Mouse (Mus musculus) neural tube, embryonic 13.5 days (tissue): Measurements from ENCODE around the gene Arhgap18. TPM values are rescaled to one million over a fixed set of nuclear protein-coding genes. Genes with fewer than 3 reads are reported as not detected.
A peak's percentile ranks its signal among the peaks of the same experiment; 100 is the strongest.

Experiments
- ATAC-seq: fragments of 200-750 bp; cut with Nextera tagmentation; 2 replicates; pipeline ENCODE4 v1.8.0; 2017; ENCODE audit warnings: low read depth, mild to moderate bottlenecking, moderate TSS enrichment, moderate library complexity
- H3K27ac ChIP-seq: fragments of 300-500 bp; sonication (generic); replicated peaks from 2 replicates; pipeline ENCODE4 v1.5.1; 2015; ENCODE audit warnings: moderate library complexity, mild to moderate bottlenecking, inconsistent platforms
- H3K27me3 ChIP-seq: fragments of 300-500 bp; sonication (generic); 2 replicates; pipeline ENCODE4 v1.6.1; 2015; ENCODE audit warnings: mild to moderate bottlenecking, inconsistent platforms
- H3K36me3 ChIP-seq: fragments of 300-500 bp; sonication (generic); 2 replicates; pipeline ENCODE4 v1.6.1; 2015; ENCODE audit warnings: mild to moderate bottlenecking, inconsistent platforms
- H3K4me1 ChIP-seq: fragments of 300-500 bp; sonication (generic); replicated peaks from 2 replicates; pipeline ENCODE4 v1.6.1; 2015; ENCODE audit warnings: inconsistent platforms
- H3K4me2 ChIP-seq: fragments of 300-500 bp; sonication (generic); 2 replicates; pipeline ENCODE4 v1.6.1; 2015; ENCODE audit warnings: inconsistent platforms, mild to moderate bottlenecking, moderate library complexity
- H3K4me3 ChIP-seq: fragments of 300-500 bp; sonication (generic); 2 replicates; pipeline ENCODE4 v1.5.1; 2015; ENCODE audit warnings: mild to moderate bottlenecking, inconsistent platforms
- H3K9ac ChIP-seq: fragments of 300-500 bp; sonication (generic); 2 replicates; pipeline ENCODE4 v1.6.1; 2015; ENCODE audit warnings: moderate library complexity, mild to moderate bottlenecking, inconsistent platforms
- H3K9me3 ChIP-seq: fragments of 300-500 bp; sonication (generic); 2 replicates; pipeline ENCODE4 v1.6.1; 2016; ENCODE audit warnings: inconsistent platforms
- WGBS: fragments of 180-500 bp; shearing (Covaris S2); methylation state at CpG from one replicate; pipeline ENCODE4 v1.1.7; 2015; 5-methylcytosine and 5-hydroxymethylcytosine counted together
- polyA plus RNA-seq: library from polyadenylated mRNA; unstranded; fragments of >200 nt; fragmentation: Nextera tagmentation; extraction: Ambion mirVana; gene quantifications from 2 replicates; pipeline ENCODE4 v1.2.1, GENCODE M21; 2015

Arhgap18 gene
- polyA plus RNA-seq, 1 experiment from 2014 or later, result 13.9 TPM

GRCm38 (mm10) chr10:26793013-26793412 lies 39.8 kb downstream of the Arhgap18 start:
- 90% methylated on average over 8 of the region's 8 CpGs for WGBS
- ATAC-seq, result no peak
- Histone ChIP-seq H3K36me3 (no peaks in the 10 kb centered on the region), H3K4me3 (no peak overlapping the region), H3K27me3 (no peaks in the 10 kb centered on the region), H3K4me1 (no peaks in the 10 kb centered on the region), H3K9me3 (no peaks in the 10 kb centered on the region), H3K4me2 (no peak overlapping the region), H3K9ac (no peak overlapping the region), H3K27ac (no peak overlapping the region)

DNA sequence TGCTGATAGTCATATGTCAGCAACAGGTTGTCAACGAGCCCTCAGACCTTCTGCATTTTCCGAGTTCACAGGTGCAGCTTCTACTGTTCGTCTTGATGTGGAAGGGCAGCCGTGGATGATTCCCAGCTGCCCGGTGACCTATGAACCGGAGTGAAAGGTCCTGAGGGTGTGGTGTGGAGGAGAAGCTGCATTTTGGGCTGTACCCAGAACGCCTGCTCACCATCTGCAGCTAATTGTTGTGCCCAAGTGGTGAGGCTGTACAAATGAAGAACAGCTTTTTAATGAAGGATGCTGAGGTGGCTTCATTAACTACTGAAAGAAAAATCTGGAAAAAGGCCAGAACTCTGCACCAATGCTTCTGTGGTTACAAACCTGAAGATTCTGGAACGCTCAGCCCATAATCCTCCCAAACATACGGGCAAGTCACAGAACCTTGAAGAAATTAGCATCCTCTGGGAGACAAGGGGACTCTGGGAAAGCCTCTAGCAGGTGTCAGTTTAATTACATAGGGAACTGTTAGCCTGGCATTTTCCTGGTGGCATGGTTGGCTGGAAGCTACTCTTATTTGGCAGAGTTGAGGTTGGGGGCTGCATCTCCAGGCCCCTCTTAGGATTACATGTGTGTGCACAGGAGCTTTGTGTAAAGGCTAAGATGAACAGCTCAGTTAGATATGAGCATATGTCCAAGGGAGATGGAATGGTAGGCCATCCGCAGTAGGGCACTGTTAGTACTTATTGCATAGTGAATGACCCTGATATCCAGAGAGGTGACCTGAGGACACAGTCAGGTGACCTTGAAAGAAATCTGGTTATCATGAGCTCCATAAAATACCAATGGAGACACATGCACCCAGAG lies 43.4 kb downstream of the Arhgap18 start:
- Histone ChIP-seq H3K4me3 (no peak overlapping the region), H3K36me3 (no peaks in the 10 kb centered on the region), H3K4me2 (no peak overlapping the region), H3K27me3 (no peaks in the 10 kb centered on the region), H3K27ac (no peak overlapping the region), H3K4me1 (no peaks in the 10 kb centered on the region; the same call in 1 of the 2 replicates), H3K9ac (no peak overlapping the region), H3K9me3 (no peaks in the 10 kb centered on the region)
- WGBS, result 89% methylated on average over 10 of the region's 10 CpGs
- ATAC-seq, result no peak

DNA sequence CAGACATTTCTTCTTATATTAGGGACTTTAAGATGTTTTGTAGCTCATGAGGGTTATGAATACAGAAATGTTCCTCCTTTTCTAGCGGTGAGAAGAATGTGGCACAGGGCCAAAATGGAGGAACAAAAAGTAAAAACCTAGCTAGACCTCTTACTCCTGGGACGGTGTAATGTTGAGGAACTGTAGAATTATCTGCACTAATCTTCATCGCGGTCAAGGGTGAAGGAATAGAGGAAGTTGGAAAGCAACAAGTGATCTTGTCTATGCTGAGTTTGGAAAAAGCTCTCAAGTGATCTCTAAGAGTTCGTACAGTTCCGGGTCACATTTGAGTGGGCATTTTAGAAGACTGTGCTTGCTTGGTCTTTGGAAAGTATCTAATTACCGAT lies 44.1 kb downstream of the Arhgap18 start:
- H3K9me3 ChIP-seq, result no peaks in the 10 kb centered on the region
- H3K4me2 ChIP-seq, result no peak overlapping the region
- no peaks in the 10 kb centered on the region; the same call in 1 of the 2 replicates for H3K4me1 ChIP-seq
- H3K27me3 ChIP-seq, result no peaks in the 10 kb centered on the region
- WGBS, result 89% methylated on average over 7 of the region's 7 CpGs
- no peak overlapping the region for H3K9ac ChIP-seq
- H3K36me3 ChIP-seq, result no peaks in the 10 kb centered on the region
- no peak for ATAC-seq
- H3K27ac ChIP-seq, result no peak overlapping the region
- H3K4me3 ChIP-seq, result no peak overlapping the region

- no peak overlapping the region for H3K4me3 ChIP-seq
- H3K27me3 ChIP-seq, result no peaks in the 10 kb centered on the region
- H3K4me1 ChIP-seq, result no peaks in the 10 kb centered on the region; the same call in 1 of the 2 replicates
- 82% methylated on average over 10 of the region's 10 CpGs for WGBS
- no peaks in the 10 kb centered on the region for H3K36me3 ChIP-seq
- no peak overlapping the region for H3K9ac ChIP-seq
- ATAC-seq, result no peak
- no peaks in the 10 kb centered on the region for H3K9me3 ChIP-seq
- no peak overlapping the region for H3K27ac ChIP-seq
- no peak overlapping the region for H3K4me2 ChIP-seq
These were observed 45.7 kb downstream of the Arhgap18 start for GRCm38 (mm10) chr10:26798752-26799411.

DNA sequence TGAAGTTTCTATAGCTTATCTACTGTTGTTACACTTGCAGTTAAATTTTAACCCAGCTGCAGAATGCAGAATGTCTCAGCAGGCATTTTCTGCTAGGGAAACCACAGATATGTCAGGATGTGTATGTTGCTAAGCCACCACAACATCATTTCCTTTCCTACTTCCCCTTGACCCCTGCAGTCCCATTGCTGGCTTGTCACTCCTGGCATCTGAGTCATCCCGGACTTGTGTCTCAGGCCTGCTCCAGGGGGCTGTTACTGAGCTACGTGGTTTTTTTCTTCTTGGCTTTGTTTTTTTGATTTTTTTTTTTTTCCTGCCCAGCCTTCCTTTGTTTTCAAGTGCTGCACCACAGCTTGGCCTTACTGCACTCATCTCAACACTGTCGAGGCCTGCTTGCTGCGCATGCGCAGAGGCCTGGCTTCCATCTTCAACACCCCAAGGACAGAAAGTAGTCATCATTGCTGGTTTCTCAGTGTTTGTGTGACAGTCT lies 46.4 kb downstream of the Arhgap18 start:
- ATAC-seq, result no peak
- Histone ChIP-seq H3K9ac (no peak overlapping the region), H3K9me3 (no peaks in the 10 kb centered on the region), H3K36me3 (no peaks in the 10 kb centered on the region), H3K4me3 (no peak overlapping the region), H3K4me2 (no peak overlapping the region), H3K4me1 (no peaks in the 10 kb centered on the region; the same call in 1 of the 2 replicates), H3K27me3 (no peaks in the 10 kb centered on the region), H3K27ac (peak overlapping the region; percentile 23; the same call in 1 of the 2 replicates)
- 61% methylated on average over 5 of the region's 5 CpGs for WGBS

DNA sequence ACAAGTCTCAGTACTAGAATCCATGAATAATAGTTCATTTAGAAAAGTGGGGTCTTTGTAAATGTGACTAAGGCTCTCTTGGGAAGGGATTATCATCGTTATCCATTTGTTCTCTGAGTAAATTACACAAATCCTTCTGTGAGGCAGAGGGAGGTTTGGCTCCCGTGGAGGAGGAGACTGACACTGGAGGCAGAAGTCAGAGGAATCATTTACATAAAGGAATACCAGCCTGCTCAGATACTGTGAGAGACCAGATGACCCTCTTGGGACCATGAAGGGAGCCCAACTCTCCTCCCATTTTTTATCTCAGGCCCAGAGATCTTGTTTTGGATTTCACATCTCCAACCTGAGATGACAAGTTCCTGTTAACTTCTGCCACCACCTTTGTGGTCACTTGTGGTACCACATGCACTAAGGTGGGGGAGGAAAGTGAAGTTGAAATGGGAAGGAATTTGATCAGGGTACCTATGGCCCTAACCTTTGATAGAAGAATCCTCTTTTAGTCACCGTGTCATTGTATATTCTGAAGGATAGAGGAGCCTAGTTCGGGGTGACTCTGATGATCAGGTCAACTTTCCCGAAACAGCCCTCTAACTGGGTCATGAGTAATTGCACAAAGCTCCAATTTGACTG lies 51.2 kb downstream of the Arhgap18 start:
- no peaks in the 10 kb centered on the region; the same call in 1 of the 2 replicates for H3K4me1 ChIP-seq
- WGBS, result 59% methylated on average over 5 of the region's 5 CpGs
- H3K27ac ChIP-seq, result no peak overlapping the region
- H3K9me3 ChIP-seq, result no peaks in the 10 kb centered on the region
- H3K36me3 ChIP-seq, result no peaks in the 10 kb centered on the region
- ATAC-seq, result no peak
- H3K9ac ChIP-seq, result no peak overlapping the region
- no peak overlapping the region for H3K4me3 ChIP-seq
- H3K27me3 ChIP-seq, result no peaks in the 10 kb centered on the region
- H3K4me2 ChIP-seq, result no peak overlapping the region

GRCm38 (mm10) chr10:26805007-26805406 lies 51.8 kb downstream of the Arhgap18 start:
- Histone ChIP-seq H3K36me3 (no peaks in the 10 kb centered on the region), H3K27me3 (no peaks in the 10 kb centered on the region), H3K4me2 (no peak overlapping the region), H3K4me1 (no peaks in the 10 kb centered on the region), H3K9me3 (no peaks in the 10 kb centered on the region), H3K27ac (no peak overlapping the region), H3K4me3 (no peak overlapping the region), H3K9ac (no peak overlapping the region)
- no peak for ATAC-seq
- 60% methylated on average over 1 of the region's 1 CpGs for WGBS

DNA sequence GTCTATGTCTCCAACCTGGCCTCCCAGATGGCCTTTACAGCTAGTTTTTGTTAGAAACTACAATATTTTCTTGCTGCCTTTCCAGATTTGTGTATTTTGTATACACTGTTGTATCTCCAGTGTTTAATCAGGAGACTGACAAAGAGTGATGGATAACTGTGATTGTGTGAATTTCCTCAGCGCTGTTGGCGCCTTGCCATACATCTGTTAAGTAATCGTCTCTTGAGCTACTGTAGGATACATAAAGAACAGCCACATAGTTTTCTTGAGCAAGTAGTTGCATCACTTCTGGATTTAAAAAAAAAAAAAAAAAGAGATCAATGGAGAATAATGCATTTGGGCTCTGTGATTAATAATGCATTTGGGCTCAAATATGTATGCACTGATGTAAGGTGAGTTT lies 52.9 kb downstream of the Arhgap18 start:
- 63% methylated on average over 3 of the region's 3 CpGs for WGBS
- no peaks in the 10 kb centered on the region for H3K36me3 ChIP-seq
- H3K9ac ChIP-seq, result no peak overlapping the region
- no peak overlapping the region for H3K4me2 ChIP-seq
- no peaks in the 10 kb centered on the region for H3K27me3 ChIP-seq
- H3K27ac ChIP-seq, result no peak overlapping the region
- H3K4me3 ChIP-seq, result no peak overlapping the region
- no peak for ATAC-seq
- no peaks in the 10 kb centered on the region for H3K4me1 ChIP-seq
- no peaks in the 10 kb centered on the region for H3K9me3 ChIP-seq

DNA sequence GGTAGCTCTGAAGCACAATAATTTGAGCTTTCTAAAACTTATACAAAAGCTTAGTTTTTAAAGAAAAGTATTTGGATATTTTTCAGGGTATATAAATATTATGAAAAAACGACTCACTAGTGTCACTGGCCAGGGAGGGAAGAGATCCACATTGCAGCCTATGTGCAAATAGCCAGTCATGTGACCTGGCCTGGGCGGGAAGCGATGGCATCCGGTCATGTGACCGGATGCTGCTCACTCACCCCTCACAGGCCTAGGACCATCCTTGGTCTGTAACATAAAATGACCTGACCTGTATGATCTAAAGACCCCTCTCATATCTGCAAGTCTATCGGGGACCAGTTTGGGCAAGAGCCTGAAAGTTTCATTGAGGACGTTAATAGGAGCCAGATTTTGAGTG lies 56.8 kb downstream of the Arhgap18 start:
- WGBS, result 91% methylated on average over 7 of the region's 7 CpGs
- Histone ChIP-seq H3K36me3 (no peaks in the 10 kb centered on the region), H3K27ac (no peak overlapping the region), H3K4me2 (no peak overlapping the region), H3K9me3 (no peaks in the 10 kb centered on the region), H3K9ac (no peak overlapping the region), H3K27me3 (no peaks in the 10 kb centered on the region), H3K4me3 (no peak overlapping the region), H3K4me1 (no peaks in the 10 kb centered on the region)
- no peak for ATAC-seq

DNA sequence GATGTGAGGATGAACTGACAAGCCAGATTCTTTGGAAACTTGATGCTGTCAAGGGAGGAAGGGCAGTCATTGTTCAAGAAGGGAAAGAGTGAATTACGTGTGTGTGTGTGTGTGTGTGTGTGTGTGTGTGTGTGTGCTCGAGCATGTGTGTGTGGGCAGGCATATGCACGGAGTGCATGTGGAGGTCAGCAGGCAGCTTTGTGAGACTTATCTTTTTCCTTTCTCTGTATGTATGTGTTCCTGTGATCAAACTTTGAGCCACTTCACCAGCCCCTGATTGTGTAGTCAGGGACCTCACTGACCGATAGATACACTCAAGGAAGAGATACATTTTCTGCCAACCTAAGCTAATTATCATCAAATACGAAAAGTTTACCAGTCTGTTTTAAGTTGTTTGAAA lies 57.6 kb downstream of the Arhgap18 start:
- no peak for ATAC-seq
- Histone ChIP-seq H3K9ac (no peak overlapping the region), H3K9me3 (no peaks in the 10 kb centered on the region), H3K36me3 (no peaks in the 10 kb centered on the region), H3K27ac (no peak overlapping the region), H3K4me3 (no peak overlapping the region), H3K4me2 (no peak overlapping the region), H3K4me1 (no peaks in the 10 kb centered on the region), H3K27me3 (no peaks in the 10 kb centered on the region)
- WGBS, result 84% methylated on average over 5 of the region's 5 CpGs

- no peaks in the 10 kb centered on the region for H3K36me3 ChIP-seq
- H3K27me3 ChIP-seq, result no peaks in the 10 kb centered on the region
- no peak for ATAC-seq
- WGBS, result 73% methylated on average over 4 of the region's 4 CpGs
- no peak overlapping the region for H3K27ac ChIP-seq
- no peaks in the 10 kb centered on the region for H3K9me3 ChIP-seq
- H3K9ac ChIP-seq, result no peak overlapping the region
- H3K4me1 ChIP-seq, result no peaks in the 10 kb centered on the region
- no peak overlapping the region for H3K4me3 ChIP-seq
- no peak overlapping the region for H3K4me2 ChIP-seq
These were observed 58.1 kb downstream of the Arhgap18 start for GRCm38 (mm10) chr10:26811342-26811741.

GRCm38 (mm10) chr10:26815646-26816045 lies 62.4 kb downstream of the Arhgap18 start:
- ATAC-seq, result no peak
- no peak overlapping the region for H3K4me3 ChIP-seq
- no peaks in the 10 kb centered on the region for H3K9me3 ChIP-seq
- no peaks in the 10 kb centered on the region for H3K27me3 ChIP-seq
- no peaks in the 10 kb centered on the region for H3K4me1 ChIP-seq
- WGBS, result 94% methylated on average over 8 of the region's 8 CpGs
- no peak overlapping the region for H3K9ac ChIP-seq
- H3K27ac ChIP-seq, result no peak overlapping the region
- H3K36me3 ChIP-seq, result no peaks in the 10 kb centered on the region
- H3K4me2 ChIP-seq, result no peak overlapping the region
